Mouse (Mus musculus) lung, postnatal 0 days (tissue): ENCODE data around the gene Hspa1b.

Experiments used
- CTCF ChIP-seq: IDR thresholded peaks from 2 replicates; pipeline ENCODE4 v1.5.1; 2016; ENCODE audit warnings: antibody characterized with exemption, mild to moderate bottlenecking
- EP300 ChIP-seq: IDR thresholded peaks from 2 replicates; pipeline ENCODE4 v1.6.1; 2016; ENCODE audit warnings: antibody characterized with exemption, mild to moderate bottlenecking, control low read depth

GRCm38 (mm10) chr17:34953904-34954303 lies 5.1 kb downstream of the Hspa1b start:
- TF ChIP-seq EP300, result no peak
- TF ChIP-seq CTCF, result no peak
